Mouse (Mus musculus) spleen, adult 12 weeks (tissue): Measurements from ENCODE around the gene Pusl1.

ENCODE experiments used
- DNase-seq: peaks from one replicate; pipeline ENCODE4 v3.0.0; 2022; ENCODE audit warnings: low spot score

Pusl1 gene

GRCm38 (mm10) chr4:155887674-155888073 lies 3.9 kb downstream of the Pusl1 start:
- no peak for DNase-seq

GRCm38 (mm10) chr4:155886330-155886729 lies 5.3 kb downstream of the Pusl1 start:
- DNase-seq: no peak

- DNase-seq: no peak
Measured at GRCm38 (mm10) chr4:155883587-155883986, 8.0 kb downstream of the Pusl1 start.

GRCm38 (mm10) chr4:155871404-155871803 lies 20.2 kb downstream of the Pusl1 start:
- DNase-seq: no peak

- peak; percentile 90 for DNase-seq
Measured at GRCm38 (mm10) chr4:155869317-155870033, 22.1 kb downstream of the Pusl1 start, which contains the start of the genes Cptp and Ints11. Gene Cptp (minus strand): TSS chr4:155869440. Gene Ints11 (plus strand): TSS chr4:155869546.

GRCm38 (mm10) chr4:155868614-155869298 lies 22.8 kb downstream of the Pusl1 start:
- DNase-seq: no peak

GRCm38 (mm10) chr4:155863001-155863400 lies 28.6 kb downstream of the Pusl1 start, which contains the start of gene Tas1r3:
Gene Tas1r3 (minus strand): TSS chr4:155863362.
- no peak for DNase-seq

GRCm38 (mm10) chr4:155861787-155862186 lies 29.8 kb downstream of the Pusl1 start:
- DNase-seq: no peak

- no peak for DNase-seq
Measured at GRCm38 (mm10) chr4:155859318-155859717, 32.3 kb downstream of the Pusl1 start.

- no peak for DNase-seq
Measured at GRCm38 (mm10) chr4:155856881-155857280, 34.7 kb downstream of the Pusl1 start.

GRCm38 (mm10) chr4:155856071-155856470 lies 35.5 kb downstream of the Pusl1 start:
- no peak for DNase-seq

GRCm38 (mm10) chr4:155854991-155855390 lies 36.6 kb downstream of the Pusl1 start:
- DNase-seq: no peak

- DNase-seq: no peak
Measured at GRCm38 (mm10) chr4:155853421-155853820, 38.2 kb downstream of the Pusl1 start.

GRCm38 (mm10) chr4:155851951-155852411 lies 39.6 kb downstream of the Pusl1 start:
- DNase-seq: no peak

- DNase-seq: no peak
Measured at GRCm38 (mm10) chr4:155851368-155851767, 40.2 kb downstream of the Pusl1 start.

- no peak for DNase-seq
Measured at GRCm38 (mm10) chr4:155849792-155850451, 41.7 kb downstream of the Pusl1 start.

- no peak for DNase-seq
Measured at GRCm38 (mm10) chr4:155849391-155849790, 42.2 kb downstream of the Pusl1 start.

- DNase-seq: no peak
Measured at GRCm38 (mm10) chr4:155848434-155849095, 43.0 kb downstream of the Pusl1 start.

- no peak for DNase-seq
Measured at GRCm38 (mm10) chr4:155847591-155848352, 43.8 kb downstream of the Pusl1 start.

- peak; percentile 94 for DNase-seq
Measured at GRCm38 (mm10) chr4:155846871-155847578, 44.6 kb downstream of the Pusl1 start, which contains the start of gene Dvl1. Gene Dvl1 (plus strand): TSS chr4:155847402.

GRCm38 (mm10) chr4:155843231-155843630 lies 48.4 kb downstream of the Pusl1 start:
- no peak for DNase-seq
